Mouse (Mus musculus): ENCODE results near the gene Tgfbr3. TPM values are rescaled to one million over a fixed set of nuclear protein-coding genes. Genes with fewer than 3 reads are reported as not detected.
A peak's percentile ranks its signal among the peaks of the same experiment; 100 is the strongest.

The Tgfbr3 gene
- polyA plus RNA-seq, 1 experiment from 2014 or later: 14.9 TPM

DNA sequence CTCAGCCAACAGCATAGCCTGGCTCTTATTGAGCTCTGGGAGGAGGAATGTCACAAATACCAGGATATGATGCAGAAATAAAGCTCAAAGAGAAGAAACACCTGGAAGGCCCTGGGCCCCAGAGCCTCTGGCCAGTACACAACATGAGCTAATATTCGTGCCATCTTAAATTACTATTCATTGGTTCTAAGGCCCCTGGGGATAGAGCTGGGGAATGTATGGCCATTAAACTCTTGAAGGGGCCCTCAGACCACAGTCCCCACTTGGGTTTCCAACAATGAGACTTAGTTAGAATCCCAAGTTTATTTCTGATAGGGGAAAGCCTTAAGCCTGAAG is 66.8 kb downstream of the Tgfbr3 start:
- H3K27me3 ChIP-seq (replicated peaks; ENCODE audit: control insufficient read depth, insufficient read depth, low read length): no peaks in the 10 kb centered on the region
- H3K4me1 ChIP-seq (ENCODE audit: control insufficient read depth, insufficient read depth, low read length): peaks cover 20% of the 10 kb centered on the region
- H3K36me3 ChIP-seq (ENCODE audit: control insufficient read depth, insufficient read depth, low read length): no peaks in the 10 kb centered on the region
- no peak overlapping the region for H3K27ac ChIP-seq (ENCODE audit: low read length)
- no peaks in the 10 kb centered on the region for H3K9me3 ChIP-seq (ENCODE audit: control insufficient read depth, low read length)
- no peak overlapping the region for H3K9ac ChIP-seq (ENCODE audit: low read depth, low read length)
- no peak overlapping the region for H3K4me3 ChIP-seq (ENCODE audit: low read length)
- WGBS: 53% methylated on average over 1 of the region's 1 CpGs
- no peak for ATAC-seq
- no peak overlapping the region for H3K4me2 ChIP-seq (ENCODE audit: low read depth, low read length)

GRCm38 (mm10) chr5:107221892-107222669 is 67.3 kb downstream of the Tgfbr3 start:
- WGBS: 57% methylated on average over 17 of the region's 17 CpGs
- H3K9ac ChIP-seq (ENCODE audit: low read depth, low read length): no peak overlapping the region
- H3K4me1 ChIP-seq (ENCODE audit: control insufficient read depth, insufficient read depth, low read length): peaks cover 20% of the 10 kb centered on the region
- H3K36me3 ChIP-seq (ENCODE audit: control insufficient read depth, insufficient read depth, low read length): no peaks in the 10 kb centered on the region
- ATAC-seq: no peak
- no peak overlapping the region for H3K27ac ChIP-seq (ENCODE audit: low read length)
- no peaks in the 10 kb centered on the region for H3K9me3 ChIP-seq (ENCODE audit: control insufficient read depth, low read length)
- no peaks in the 10 kb centered on the region for H3K27me3 ChIP-seq (replicated peaks; ENCODE audit: control insufficient read depth, insufficient read depth, low read length)
- no peak overlapping the region for H3K4me2 ChIP-seq (ENCODE audit: low read depth, low read length)
- H3K4me3 ChIP-seq (ENCODE audit: low read length): no peak overlapping the region

DNA sequence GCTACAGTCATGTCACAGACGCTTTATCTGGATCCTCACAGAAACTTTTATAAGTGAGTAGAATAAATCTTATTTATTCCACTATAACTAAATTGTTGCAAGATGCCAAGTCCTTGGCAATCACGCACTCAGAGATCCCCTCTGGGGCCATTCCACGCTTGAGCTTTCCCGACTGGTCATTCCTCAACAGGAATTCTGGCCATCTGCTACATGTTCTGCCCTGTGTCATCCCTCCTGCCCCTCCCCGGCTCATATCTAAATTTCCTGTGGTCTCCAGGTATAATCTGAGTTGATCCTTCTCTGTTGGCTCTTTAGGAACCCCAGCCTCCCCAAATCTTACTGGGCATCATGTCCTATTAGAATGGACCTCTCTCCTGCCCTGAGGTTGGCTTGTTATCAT is 68.5 kb downstream of the Tgfbr3 start:
- H3K36me3 ChIP-seq (ENCODE audit: control insufficient read depth, insufficient read depth, low read length): no peaks in the 10 kb centered on the region
- WGBS: 56% methylated on average over 5 of the region's 5 CpGs
- H3K27ac ChIP-seq (ENCODE audit: low read length): no peak overlapping the region
- H3K4me2 ChIP-seq (ENCODE audit: low read depth, low read length): no peak overlapping the region
- no peak overlapping the region for H3K9ac ChIP-seq (ENCODE audit: low read depth, low read length)
- ATAC-seq: no peak
- peaks cover 20% of the 10 kb centered on the region for H3K4me1 ChIP-seq (ENCODE audit: control insufficient read depth, insufficient read depth, low read length)
- H3K9me3 ChIP-seq (ENCODE audit: control insufficient read depth, low read length): no peaks in the 10 kb centered on the region
- no peak overlapping the region for H3K4me3 ChIP-seq (ENCODE audit: low read length)
- no peaks in the 10 kb centered on the region for H3K27me3 ChIP-seq (replicated peaks; ENCODE audit: control insufficient read depth, insufficient read depth, low read length)

DNA sequence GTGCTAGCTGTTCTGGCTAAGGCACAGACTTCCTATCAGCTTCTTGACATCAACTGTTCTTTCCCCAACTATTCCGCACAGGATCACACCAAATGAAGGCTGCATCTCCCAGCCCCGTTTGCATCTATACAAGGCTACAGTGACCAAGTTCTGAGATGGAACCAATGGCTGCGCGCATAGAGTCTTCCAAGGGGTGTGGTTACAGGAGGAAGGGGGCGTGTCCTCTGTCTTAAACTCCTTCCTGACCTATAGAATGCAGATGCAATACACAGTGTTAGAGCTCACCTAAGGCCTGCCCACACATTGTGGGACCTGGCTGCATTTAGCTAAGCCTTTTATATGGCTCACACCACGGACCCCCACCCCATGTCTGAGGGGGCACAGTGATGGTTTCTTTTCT is 69.5 kb downstream of the Tgfbr3 start:
- Histone ChIP-seq H3K27ac (ENCODE audit: low read length) (no peak overlapping the region), H3K4me2 (ENCODE audit: low read depth, low read length) (no peak overlapping the region), H3K4me1 (ENCODE audit: control insufficient read depth, insufficient read depth, low read length) (peaks cover 20% of the 10 kb centered on the region), H3K9me3 (ENCODE audit: control insufficient read depth, low read length) (no peaks in the 10 kb centered on the region), H3K27me3 (replicated peaks; ENCODE audit: control insufficient read depth, insufficient read depth, low read length) (no peaks in the 10 kb centered on the region), H3K9ac (ENCODE audit: low read depth, low read length) (no peak overlapping the region), H3K4me3 (ENCODE audit: low read length) (no peak overlapping the region), H3K36me3 (ENCODE audit: control insufficient read depth, insufficient read depth, low read length) (no peaks in the 10 kb centered on the region; the same call in 1 of the 2 replicates)
- 80% methylated on average over 6 of the region's 6 CpGs for WGBS
- no peak for ATAC-seq

DNA sequence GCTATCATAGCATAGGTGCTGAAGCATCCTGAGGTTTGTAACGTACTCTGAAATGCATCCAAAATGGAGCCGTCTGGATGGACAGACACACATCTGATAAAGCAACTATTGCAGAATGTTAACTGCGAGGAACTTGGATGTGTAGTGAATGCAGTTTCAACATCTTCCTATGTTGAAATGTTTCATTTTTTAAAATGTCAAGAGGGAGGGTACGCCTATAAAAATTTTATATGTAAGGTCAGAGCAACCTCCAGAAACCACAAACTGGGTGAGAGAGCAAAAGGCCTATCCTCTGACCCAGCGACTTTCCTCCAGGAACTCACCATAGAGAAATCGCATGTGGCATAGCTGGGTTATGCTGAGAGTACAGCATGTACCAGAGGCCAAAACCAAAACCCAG is 70.1 kb downstream of the Tgfbr3 start:
- H3K9ac ChIP-seq (ENCODE audit: low read depth, low read length): no peak overlapping the region
- no peaks in the 10 kb centered on the region for H3K9me3 ChIP-seq (ENCODE audit: control insufficient read depth, low read length)
- no peak overlapping the region for H3K4me3 ChIP-seq (ENCODE audit: low read length)
- no peak overlapping the region for H3K27ac ChIP-seq (ENCODE audit: low read length)
- peaks cover 20% of the 10 kb centered on the region for H3K4me1 ChIP-seq (ENCODE audit: control insufficient read depth, insufficient read depth, low read length)
- H3K27me3 ChIP-seq (replicated peaks; ENCODE audit: control insufficient read depth, insufficient read depth, low read length): no peaks in the 10 kb centered on the region
- no peak overlapping the region for H3K4me2 ChIP-seq (ENCODE audit: low read depth, low read length)
- H3K36me3 ChIP-seq (ENCODE audit: control insufficient read depth, insufficient read depth, low read length): no peaks in the 10 kb centered on the region; the same call in 1 of the 2 replicates
- no peak for ATAC-seq
- 92% methylated on average over 6 of the region's 6 CpGs for WGBS

- Histone ChIP-seq H3K9me3 (ENCODE audit: control insufficient read depth, low read length) (no peaks in the 10 kb centered on the region), H3K4me2 (ENCODE audit: low read depth, low read length) (no peak overlapping the region), H3K27ac (ENCODE audit: low read length) (no peak overlapping the region), H3K9ac (ENCODE audit: low read depth, low read length) (no peak overlapping the region), H3K4me3 (ENCODE audit: low read length) (no peak overlapping the region), H3K36me3 (ENCODE audit: control insufficient read depth, insufficient read depth, low read length) (no peaks in the 10 kb centered on the region; the same call in 1 of the 2 replicates), H3K27me3 (replicated peaks; ENCODE audit: control insufficient read depth, insufficient read depth, low read length) (no peaks in the 10 kb centered on the region), H3K4me1 (ENCODE audit: control insufficient read depth, insufficient read depth, low read length) (peaks cover 20% of the 10 kb centered on the region)
- no peak for ATAC-seq
- WGBS: 82% methylated on average over 3 of the region's 3 CpGs
Measured at GRCm38 (mm10) chr5:107218594-107218993, 70.8 kb downstream of the Tgfbr3 start.

DNA sequence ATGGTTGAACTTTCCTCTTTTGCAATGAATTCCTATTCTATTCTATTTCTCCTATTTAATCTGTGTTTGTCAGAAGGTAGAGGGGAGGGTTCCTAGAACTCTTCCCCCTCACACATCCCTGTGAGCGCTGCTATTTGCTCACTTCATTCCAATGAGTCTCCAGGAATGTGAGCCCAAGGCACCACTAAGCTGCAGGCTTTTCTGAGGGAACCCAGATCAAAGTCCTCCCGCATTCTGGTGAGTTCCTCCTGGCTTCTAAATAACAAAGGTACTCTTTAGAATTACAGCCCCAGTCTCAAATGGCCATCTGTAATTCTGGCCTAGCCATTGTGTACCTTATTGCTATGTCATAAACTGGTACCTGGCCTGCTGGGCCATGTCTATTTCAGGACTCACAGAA is 72.3 kb downstream of the Tgfbr3 start:
- Histone ChIP-seq H3K27ac (ENCODE audit: low read length) (no peak overlapping the region), H3K9me3 (ENCODE audit: control insufficient read depth, low read length) (no peaks in the 10 kb centered on the region), H3K9ac (ENCODE audit: low read depth, low read length) (no peak overlapping the region), H3K4me2 (ENCODE audit: low read depth, low read length) (no peak overlapping the region), H3K27me3 (replicated peaks; ENCODE audit: control insufficient read depth, insufficient read depth, low read length) (no peaks in the 10 kb centered on the region), H3K4me3 (ENCODE audit: low read length) (no peak overlapping the region), H3K4me1 (ENCODE audit: control insufficient read depth, insufficient read depth, low read length) (peaks cover 16% of the 10 kb centered on the region), H3K36me3 (ENCODE audit: control insufficient read depth, insufficient read depth, low read length) (no peaks in the 10 kb centered on the region; the same call in 1 of the 2 replicates)
- ATAC-seq: 0 out of 2 replicates have a peak, but pooled peaks have one; percentile 36
- WGBS: 30% methylated on average over 2 of the region's 2 CpGs

- Histone ChIP-seq H3K9ac (ENCODE audit: low read depth, low read length) (no peak overlapping the region), H3K27ac (ENCODE audit: low read length) (no peak overlapping the region), H3K4me3 (ENCODE audit: low read length) (no peak overlapping the region), H3K36me3 (ENCODE audit: control insufficient read depth, insufficient read depth, low read length) (no peaks in the 10 kb centered on the region; the same call in 1 of the 2 replicates), H3K27me3 (replicated peaks; ENCODE audit: control insufficient read depth, insufficient read depth, low read length) (no peaks in the 10 kb centered on the region), H3K9me3 (ENCODE audit: control insufficient read depth, low read length) (no peaks in the 10 kb centered on the region), H3K4me2 (ENCODE audit: low read depth, low read length) (no peak overlapping the region), H3K4me1 (ENCODE audit: control insufficient read depth, insufficient read depth, low read length) (no peaks in the 10 kb centered on the region)
- 77% methylated on average over 9 of the region's 9 CpGs for WGBS
- ATAC-seq: no peak
Measured at GRCm38 (mm10) chr5:107213373-107214132, 75.9 kb downstream of the Tgfbr3 start.

- ATAC-seq: no peak
- H3K36me3 ChIP-seq (ENCODE audit: control insufficient read depth, insufficient read depth, low read length): no peaks in the 10 kb centered on the region; the same call in 1 of the 2 replicates
Measured at GRCm38 (mm10) chr5:107211830-107212370, 77.5 kb downstream of the Tgfbr3 start.

More at GRCm38 (mm10) chr5:107211830-107212370, 77.5 kb downstream of the Tgfbr3 start:
- Histone ChIP-seq H3K4me3 (ENCODE audit: low read length) (no peak overlapping the region), H3K4me2 (ENCODE audit: low read depth, low read length) (no peak overlapping the region), H3K9ac (ENCODE audit: low read depth, low read length) (no peak overlapping the region), H3K27me3 (replicated peaks; ENCODE audit: control insufficient read depth, insufficient read depth, low read length) (no peaks in the 10 kb centered on the region), H3K27ac (ENCODE audit: low read length) (no peak overlapping the region), H3K9me3 (ENCODE audit: control insufficient read depth, low read length) (no peaks in the 10 kb centered on the region), H3K4me1 (ENCODE audit: control insufficient read depth, insufficient read depth, low read length) (no peaks in the 10 kb centered on the region)
- WGBS: 86% methylated on average over 10 of the region's 10 CpGs
